22 mouse cellular contexts compared by ENCODE assay signal in genomic region chr7:44535657-44536589, GRCm38 (mm10). TPM values are rescaled to one million over a fixed set of nuclear protein-coding genes. Genes with fewer than 3 reads are reported as not detected.
DNase-seq lines count a peak whose midpoint lies in the region; ATAC-seq and TF ChIP-seq lines count a peak whose summit lies in the region.
"Had no signal": no experiment of that assay in that cellular context is flagged by ENCODE, and none has a peak within 500 bp of the region (broad histone marks: within the 10 kb centered on the region; RNA-seq: fewer than 3 reads in every experiment).

No protein-coding gene starts in this region.

- no peak for TF ChIP-seq CTCF in spleen, adult 2 months (IDR thresholded peaks at IDR 0.05; ENCODE audit: extremely low read depth, insufficient read depth, insufficient read length, insufficient replicate concordance)

- H3K36me3 ChIP-seq in heart, embryonic 15.5 days, result peaks cover 38% of the 10 kb centered on the region
- H3K36me3 ChIP-seq in spleen, adult 2 months (ENCODE audit: control insufficient read depth, insufficient read depth, low read length), result peaks cover 34% of the 10 kb centered on the region
- peaks cover 21% of the 10 kb centered on the region for H3K36me3 ChIP-seq in splenic B cell, adult 2 months (ENCODE audit: control insufficient read depth, insufficient read depth, low read length, poor library complexity, severe bottlenecking)

- H3K27ac ChIP-seq in heart, embryonic 15.5 days, result no peak overlapping the region
- peak overlapping the region; percentile 95 for H3K27ac ChIP-seq in spleen, adult 2 months (ENCODE audit: insufficient read depth, low read length)
- H3K27ac ChIP-seq: embryonic facial prominence, embryonic 10.5 days; forebrain, embryonic 15.5 days; hindbrain, embryonic 14.5 days; liver, embryonic 13.5 days; midbrain, embryonic 12.5 days; stomach, embryonic 15.5 days had no signal

- no peak overlapping the region for H3K4me2 ChIP-seq in heart, embryonic 15.5 days
- H3K4me2 ChIP-seq: forebrain, embryonic 15.5 days; hindbrain, embryonic 14.5 days; liver, embryonic 13.5 days; midbrain, embryonic 12.5 days; stomach, embryonic 15.5 days had no signal

- no peak overlapping the region for H3K4me3 ChIP-seq in heart, embryonic 15.5 days
- H3K4me3 ChIP-seq in spleen, adult 2 months (ENCODE audit: extremely low read depth, insufficient read depth, insufficient read length), result no peak overlapping the region
- H3K4me3 ChIP-seq: embryonic facial prominence, embryonic 10.5 days; forebrain, embryonic 15.5 days; liver, embryonic 13.5 days; midbrain, embryonic 12.5 days; stomach, embryonic 15.5 days had no signal

- H3K4me1 ChIP-seq in heart, embryonic 15.5 days (replicated peaks), result peaks cover 13% of the 10 kb centered on the region
- H3K4me1 ChIP-seq in spleen, adult 2 months (ENCODE audit: control insufficient read depth, insufficient read depth, insufficient read length), result peaks cover 32% of the 10 kb centered on the region; the same call in 1 of the 2 replicates
- H3K4me1 ChIP-seq: embryonic facial prominence, embryonic 10.5 days; forebrain, embryonic 15.5 days; midbrain, embryonic 12.5 days; stomach, embryonic 15.5 days had no signal

- no peak for DNase-seq in heart, postnatal 14 days
- DNase-seq in spleen, adult 2 months (ENCODE audit: low read depth in 1 of 2, low spot score in 2 of 2), result peak; percentile 53 to 69
- DNase-seq in spleen, adult 12 weeks (ENCODE audit: low spot score), result no peak
- DNase-seq in MN1 (ENCODE audit: low spot score), result peak; percentile 43
- peak; percentile 88 for DNase-seq in splenic B cell, adult 2 months (ENCODE audit: low read depth, low spot score)
- DNase-seq in gastrocnemius, postnatal 4 days (ENCODE audit: low spot score in 2 of 2), result no peak
- DNase-seq: adrenal gland, adult 8-10 months; gastrocnemius, postnatal 14 days; liver, embryonic 13.5 days; thymus, postnatal 4 days had no signal

- 88% methylated on average over 27 of the region's 27 CpGs for WGBS in heart, embryonic 15.5 days
- 82% methylated on average over 27 of the region's 27 CpGs for WGBS in spleen, adult 2 months

- intact Hi-C loops in heart, postnatal 14 days (cut with DNase I), result no loop called here

- 0 out of 2 replicates have a peak overlapping the region, but pooled peaks have one; percentile 12 for H3K9ac ChIP-seq in heart, embryonic 15.5 days
- H3K9ac ChIP-seq: forebrain, embryonic 15.5 days; hindbrain, embryonic 14.5 days; liver, embryonic 13.5 days; midbrain, embryonic 12.5 days; stomach, embryonic 15.5 days had no signal

- no peak for TF ChIP-seq POLR2A in spleen, adult 2 months (IDR thresholded peaks at IDR 0.05; ENCODE audit: low read depth, low read length)

- no peak for ATAC-seq in heart, embryonic 15.5 days (replicated peaks; ENCODE audit: insufficient number of reproducible peaks, insufficient read depth, low FRiP score, low read depth)
- ATAC-seq: activated CD4-positive, CD25-positive, alpha-beta regulatory T cell, adult 4 months; forebrain, embryonic 15.5 days; intestine, postnatal 0 days had no signal

- no peaks in the 10 kb centered on the region for H3K9me3 ChIP-seq in heart, embryonic 15.5 days (replicated peaks)
- H3K9me3 ChIP-seq: embryonic facial prominence, embryonic 10.5 days; forebrain, embryonic 15.5 days; liver, embryonic 13.5 days; midbrain, embryonic 12.5 days; stomach, embryonic 15.5 days had no signal

- no peaks in the 10 kb centered on the region for H3K27me3 ChIP-seq in heart, embryonic 15.5 days
- no peaks in the 10 kb centered on the region for H3K27me3 ChIP-seq in spleen, adult 2 months (ENCODE audit: control insufficient read depth, insufficient read depth, low read length)
- H3K27me3 ChIP-seq in splenic B cell, adult 2 months (ENCODE audit: control insufficient read depth, insufficient read depth, low read length, poor library complexity, severe bottlenecking), result no peaks in the 10 kb centered on the region
- H3K27me3 ChIP-seq: forebrain, embryonic 15.5 days; liver, embryonic 13.5 days; midbrain, embryonic 12.5 days; Patski; stomach, embryonic 15.5 days had no signal

RNA-seq across cellular contexts. Expression of gene Spib, which starts 4.1 kb away (rescaled TPM):
- 0.59 and 5.2 TPM in 2 replicates for polyA plus RNA-seq in heart, embryonic 15.5 days (2015; fragmentation: Nextera tagmentation; extraction: Ambion mirVana)
- 1 to 10 TPM in 1 of 2 experiments, under 1 TPM in 1; 0.65 to 1.1 TPM for total RNA-seq in heart, postnatal 14 days (2021)
- 285 and 365 TPM in 2 replicates for polyA plus RNA-seq in spleen, adult 2 months (2012; rRNA removed)
- total RNA-seq in gastrocnemius, postnatal 4 days (2021), result under 1 TPM; 0.26 to 0.27 TPM
- total RNA-seq: left cerebral cortex, postnatal 36 days had no signal
- polyA plus RNA-seq: embryonic facial prominence, embryonic 10.5 days; forebrain, embryonic 15.5 days; kidney, embryonic 14.5 days; midbrain, embryonic 12.5 days had no signal

RNA-seq across cellular contexts. Expression of gene Mybpc2, which starts 11.5 kb away (rescaled TPM):
- polyA plus RNA-seq in heart, embryonic 15.5 days (2015; fragmentation: Nextera tagmentation; extraction: Ambion mirVana), result 2.7 and 3.9 TPM in 2 replicates
- 10 to 100 TPM; 10.5 to 16.8 TPM for total RNA-seq in heart, postnatal 14 days (2021)
- 1.2 and 1.4 TPM in 2 replicates for polyA plus RNA-seq in spleen, adult 2 months (2012; rRNA removed)
- total RNA-seq in gastrocnemius, postnatal 4 days (2021), result 100 to 1,000 TPM; 438 to 552 TPM
- total RNA-seq: megakaryocyte progenitor cell, adult 5-6 weeks had no signal
- polyA plus RNA-seq: activated CD4-positive, CD25-positive, alpha-beta regulatory T cell, adult 4 months; liver, embryonic 13.5 days had no signal

RNA-seq across cellular contexts. Expression of gene Pold1, which starts 12.7 kb away (rescaled TPM):
- 41.7 and 66.9 TPM in 2 replicates for polyA plus RNA-seq in heart, embryonic 15.5 days (2015; fragmentation: Nextera tagmentation; extraction: Ambion mirVana)
- total RNA-seq in heart, postnatal 14 days (2021), result 10 to 100 TPM; 14.5 to 16.0 TPM
- 118 and 121 TPM in 2 replicates for polyA plus RNA-seq in spleen, adult 2 months (2012; rRNA removed)
- total RNA-seq in gastrocnemius, postnatal 4 days (2021), result 10 to 100 TPM; 32.0 to 35.2 TPM

RNA-seq across cellular contexts. Expression of gene Nr1h2, which starts 17.8 kb away (rescaled TPM):
- 53.2 and 64.6 TPM in 2 replicates for polyA plus RNA-seq in heart, embryonic 15.5 days (2015; fragmentation: Nextera tagmentation; extraction: Ambion mirVana)
- 10 to 100 TPM; 49.1 to 53.5 TPM for total RNA-seq in heart, postnatal 14 days (2021)
- polyA plus RNA-seq in spleen, adult 2 months (2012; rRNA removed), result 162 and 211 TPM in 2 replicates
- total RNA-seq in gastrocnemius, postnatal 4 days (2021), result 10 to 100 TPM; 38.3 to 45.3 TPM

RNA-seq across cellular contexts. Expression of gene Napsa, which starts 36.3 kb away (rescaled TPM):
- 1.7 and 5.7 TPM in 2 replicates for polyA plus RNA-seq in heart, embryonic 15.5 days (2015; fragmentation: Nextera tagmentation; extraction: Ambion mirVana)
- total RNA-seq in heart, postnatal 14 days (2021), result under 1 TPM; 0.46 to 0.60 TPM
- 256 and 335 TPM in 2 replicates for polyA plus RNA-seq in spleen, adult 2 months (2012; rRNA removed)
- under 1 TPM; 0.65 to 0.81 TPM for total RNA-seq in gastrocnemius, postnatal 4 days (2021)
- total RNA-seq: gastrocnemius, postnatal 14 days; left cerebral cortex, postnatal 36 days had no signal

Comparison
In these comparisons a context has a peak if more than half of its experiments do, and no peak if none do; other contexts are left out.
1. DNase-seq: peak in spleen, adult 2 months (2 of 2), MN1 (single experiment) and splenic B cell, adult 2 months (single experiment); none in heart, postnatal 14 days (0 of 2), spleen, adult 12 weeks (single experiment) and gastrocnemius, postnatal 4 days (0 of 2).
2. RNA of gene Mybpc2, which starts 11.5 kb away (total RNA-seq): 438 to 552 TPM in gastrocnemius, postnatal 4 days; 10.5 to 16.8 TPM in heart, postnatal 14 days; every median in the first group is over 10 times any median in the second.